Mouse (Mus musculus) c-Kit-positive CD71-negative TER-119-negative erythroid progenitor cells, embryonic 14.5 days (primary cell): Measurements from ENCODE around the gene Pglyrp3.
A peak's percentile ranks its signal among the peaks of the same experiment; 100 is the strongest.
"Not testable (repeated sequence)": the region's sequence is repeated elsewhere in the genome, so short reads cannot be mapped to it uniquely, and the experiment has no call there.

Source experiments
- DNase-seq: peaks from one replicate; pipeline ENCODE4 v3.0.0-alpha.2; 2013; ENCODE audit warnings: low read depth

Gene Pglyrp3

GRCm38 (mm10) chr3:92014283-92014682 is at the start of gene Pglyrp3:
Pglyrp3 (plus strand) TSS chr3:92014583.
- DNase-seq, result no peak

- no peak for DNase-seq
These were observed 3.4 kb upstream of the Pglyrp3 start for GRCm38 (mm10) chr3:92011001-92011400.

- not testable (repeated sequence) for DNase-seq
These were observed 10.2 kb downstream of the Pglyrp3 start for GRCm38 (mm10) chr3:92024541-92024940.

- no peak for DNase-seq
These were observed 18.8 kb downstream of the Pglyrp3 start for GRCm38 (mm10) chr3:92033203-92033602.

GRCm38 (mm10) chr3:92033892-92034291 is 19.5 kb downstream of the Pglyrp3 start:
- no peak for DNase-seq

- DNase-seq, result peak; percentile 16
These were observed 36.1 kb downstream of the Pglyrp3 start for GRCm38 (mm10) chr3:92050382-92051054.

- DNase-seq, result peak; percentile 12
These were observed 66.3 kb downstream of the Pglyrp3 start for GRCm38 (mm10) chr3:92080462-92081284.
